8 mouse cellular contexts compared by ENCODE assay signal in the genomic region with DNA sequence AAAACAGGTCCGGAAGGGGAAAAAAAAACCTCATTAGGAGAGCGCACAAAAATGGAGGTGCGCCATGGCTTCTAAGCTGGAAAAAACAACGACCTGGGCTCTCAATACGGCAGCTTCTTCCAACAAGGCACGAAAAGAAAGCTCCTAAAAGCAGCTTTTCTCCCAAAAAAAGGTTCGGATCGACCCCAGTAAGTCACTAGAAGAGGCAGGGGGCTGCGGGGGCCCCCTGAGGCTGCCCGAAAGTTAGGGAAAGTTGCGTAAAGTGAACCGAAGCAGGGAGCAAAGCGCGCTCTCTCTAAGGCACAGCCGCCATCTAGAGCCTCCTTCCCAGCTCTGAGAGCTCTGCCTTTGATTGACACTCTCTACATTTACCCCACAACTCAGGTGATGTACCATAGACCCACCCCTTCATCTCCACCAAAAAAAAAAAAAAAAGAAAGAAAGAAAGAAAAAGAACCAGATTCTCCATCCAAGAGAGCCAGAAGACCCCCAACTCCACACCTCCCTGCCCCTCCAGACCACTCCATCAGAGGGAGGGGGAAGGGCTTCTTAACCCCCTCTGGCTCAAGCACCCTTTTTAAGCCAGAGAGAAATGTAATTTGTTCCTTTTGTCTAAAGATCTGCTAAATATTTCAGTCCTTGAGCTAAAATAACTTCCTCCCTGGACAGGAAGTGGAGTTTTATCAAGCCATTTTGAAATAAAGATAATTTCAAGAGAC. TPM values are rescaled to one million over a fixed set of nuclear protein-coding genes. Genes with fewer than 3 reads are reported as not detected.
DNase-seq lines count a peak whose midpoint lies in the region; ATAC-seq and TF ChIP-seq lines count a peak whose summit lies in the region.

TSS of gene Chd2 (minus strand) at position 419 of the 719 bp plus-strand sequence.

- TF ChIP-seq CTCF in testis, adult 2 months (IDR thresholded peaks at IDR 0.05; ENCODE audit: control insufficient read depth, insufficient read depth, insufficient replicate concordance, low read depth, low read length): no peak

- no peaks in the 10 kb centered on the region for H3K9me3 ChIP-seq in hindbrain, embryonic 16.5 days (ENCODE audit: control insufficient read depth, low read length)

- no peaks in the 10 kb centered on the region for H3K36me3 ChIP-seq in testis, adult 2 months (ENCODE audit: control insufficient read depth, insufficient read depth, low read length)
- H3K36me3 ChIP-seq in hindbrain, embryonic 16.5 days (ENCODE audit: control insufficient read depth, insufficient read depth, low read length): no peaks in the 10 kb centered on the region

- H3K27me3 ChIP-seq in testis, adult 2 months (ENCODE audit: control insufficient read depth, insufficient read depth, low read length): no peaks in the 10 kb centered on the region
- no peaks in the 10 kb centered on the region for H3K27me3 ChIP-seq in hindbrain, embryonic 16.5 days (replicated peaks; ENCODE audit: control insufficient read depth, insufficient read depth, low read length)

- H3K27ac ChIP-seq in testis, adult 2 months (ENCODE audit: control insufficient read depth, insufficient read depth, low read depth, low read length): peak within 1 kb of the TSS; percentile 97
- H3K27ac ChIP-seq in hindbrain, embryonic 16.5 days (ENCODE audit: low read depth, low read length): peak within 1 kb of the TSS; percentile 92

- 1% methylated on average over 15 of the region's 15 CpGs for WGBS in hindbrain, embryonic 16.5 days

- peak within 1 kb of the TSS; percentile 87 for H3K4me3 ChIP-seq in testis, adult 2 months (ENCODE audit: control insufficient read depth, low read depth, low read length)
- H3K4me3 ChIP-seq in hindbrain, embryonic 16.5 days (ENCODE audit: low read length): peak within 1 kb of the TSS; percentile 52

- peak within 1 kb of the TSS; percentile 72 for H3K9ac ChIP-seq in hindbrain, embryonic 16.5 days (ENCODE audit: low read depth, low read length)

- intact Hi-C loops in left cerebral cortex, postnatal 25 days (cut with DNase I): loop anchor here (1.0 kb wide), 1 partner anchor 16 kb away; no protein-coding TSS in a partner anchor

- peak; percentile 35; the same call in 1 of the 2 replicates for TF ChIP-seq POLR2A in testis, adult 2 months (IDR thresholded peaks at IDR 0.05; ENCODE audit: control insufficient read depth, low read depth, low read length)

- peaks cover 4% of the 10 kb centered on the region; the same call in 1 of the 2 replicates for H3K4me1 ChIP-seq in testis, adult 2 months (ENCODE audit: control insufficient read depth, insufficient read depth, low read length)
- peaks cover 12% of the 10 kb centered on the region for H3K4me1 ChIP-seq in hindbrain, embryonic 16.5 days (ENCODE audit: control insufficient read depth, insufficient read depth, low read depth, low read length)

- no peak for DNase-seq in testis, postnatal 14 days (ENCODE audit: low spot score)
- DNase-seq in gastrocnemius, adult 8-10 months (ENCODE audit: low spot score in 2 of 2): peak; percentile 36 to 43
- DNase-seq in left cerebral cortex, postnatal 25 days (ENCODE audit: low spot score in 2 of 2): peak; percentile 67 to 72
- peak; percentile 64 for DNase-seq in skeletal muscle tissue, adult 2 months (ENCODE audit: low read depth, low spot score)

- H3K4me2 ChIP-seq in hindbrain, embryonic 16.5 days (ENCODE audit: low read length): peak within 1 kb of the TSS; percentile 63

- ATAC-seq in common myeloid progenitor, adult 5-6 weeks (replicated peaks; ENCODE audit: low read depth, poor library complexity, severe bottlenecking): peak; percentile 61
- peak; percentile 41; the same call in 1 of the 2 replicates for ATAC-seq in hindbrain, embryonic 16.5 days
- peak; percentile 70 for ATAC-seq in megakaryocyte-erythroid progenitor cell, adult 5-6 weeks (replicated peaks; ENCODE audit: low FRiP score, low TSS enrichment, poor library complexity, severe bottlenecking)

RNA-seq across cellular contexts. Expression of gene Chd2, which starts in this region (rescaled TPM):
- 17.7 and 20.6 TPM in 2 replicates for polyA plus RNA-seq in testis, adult 2 months (2012; rRNA removed)
- total RNA-seq in common myeloid progenitor, adult 5-6 weeks (2017): 184 and 190 TPM in 2 replicates
- 10 to 100 TPM; 41.6 to 49.5 (median 45.0) TPM for total RNA-seq in gastrocnemius, adult 8-10 months (2022)
- 34.0 and 35.3 TPM in 2 replicates for polyA plus RNA-seq in hindbrain, embryonic 16.5 days (2015; fragmentation: Nextera tagmentation; extraction: Ambion mirVana)
- 10 to 100 TPM; 45.7 to 57.4 TPM for total RNA-seq in left cerebral cortex, postnatal 25 days (2021)
- total RNA-seq in megakaryocyte-erythroid progenitor cell, adult 5-6 weeks (2014; fragmentation: Nextera tagmentation): 48.8 and 57.3 TPM in 2 replicates
- 101 and 150 TPM in 2 replicates for total RNA-seq in megakaryocyte-erythroid progenitor cell, adult 5-6 weeks (2017)
